Mouse (Mus musculus): Measurements from ENCODE around the gene Efcab9. TPM values are rescaled to one million over a fixed set of nuclear protein-coding genes. Genes with fewer than 3 reads are reported as not detected.

Efcab9 gene
- polyA plus RNA-seq, 1 experiment from 2014 or later: 0.25 TPM

DNA sequence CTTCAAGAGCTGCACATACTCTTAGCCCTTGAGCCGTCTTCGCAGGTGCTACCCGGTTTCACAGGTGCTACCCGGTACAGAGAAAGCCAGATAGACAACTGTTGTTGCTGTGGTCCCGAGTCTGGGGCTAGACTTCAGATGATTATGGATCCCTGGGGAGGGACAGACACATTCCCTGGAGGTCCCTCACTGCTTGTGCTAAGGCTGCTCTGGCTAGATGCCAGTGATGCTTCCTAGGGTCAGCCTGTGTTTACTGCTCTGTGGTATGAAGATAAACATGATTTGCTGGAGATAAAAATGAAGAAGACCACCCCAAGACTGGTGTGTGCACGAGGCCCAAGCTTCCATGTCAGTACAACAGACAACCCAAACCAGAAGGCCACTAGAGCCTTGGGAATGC, 12.2 kb upstream of the Efcab9 start:
- 89% methylated on average over 6 of the region's 6 CpGs for WGBS
- H3K4me1 ChIP-seq (replicated peaks): peaks cover 12% of the 10 kb centered on the region; the same call in 1 of the 2 replicates
- H3K4me2 ChIP-seq: no peak overlapping the region
- H3K4me3 ChIP-seq: no peak overlapping the region
- no peaks in the 10 kb centered on the region for H3K9me3 ChIP-seq
- ATAC-seq (ENCODE audit: low FRiP score, low read depth): no peak
- no peaks in the 10 kb centered on the region for H3K36me3 ChIP-seq
- no peak overlapping the region for H3K9ac ChIP-seq
- H3K27ac ChIP-seq (replicated peaks): no peak overlapping the region
- H3K27me3 ChIP-seq: no peaks in the 10 kb centered on the region

DNA sequence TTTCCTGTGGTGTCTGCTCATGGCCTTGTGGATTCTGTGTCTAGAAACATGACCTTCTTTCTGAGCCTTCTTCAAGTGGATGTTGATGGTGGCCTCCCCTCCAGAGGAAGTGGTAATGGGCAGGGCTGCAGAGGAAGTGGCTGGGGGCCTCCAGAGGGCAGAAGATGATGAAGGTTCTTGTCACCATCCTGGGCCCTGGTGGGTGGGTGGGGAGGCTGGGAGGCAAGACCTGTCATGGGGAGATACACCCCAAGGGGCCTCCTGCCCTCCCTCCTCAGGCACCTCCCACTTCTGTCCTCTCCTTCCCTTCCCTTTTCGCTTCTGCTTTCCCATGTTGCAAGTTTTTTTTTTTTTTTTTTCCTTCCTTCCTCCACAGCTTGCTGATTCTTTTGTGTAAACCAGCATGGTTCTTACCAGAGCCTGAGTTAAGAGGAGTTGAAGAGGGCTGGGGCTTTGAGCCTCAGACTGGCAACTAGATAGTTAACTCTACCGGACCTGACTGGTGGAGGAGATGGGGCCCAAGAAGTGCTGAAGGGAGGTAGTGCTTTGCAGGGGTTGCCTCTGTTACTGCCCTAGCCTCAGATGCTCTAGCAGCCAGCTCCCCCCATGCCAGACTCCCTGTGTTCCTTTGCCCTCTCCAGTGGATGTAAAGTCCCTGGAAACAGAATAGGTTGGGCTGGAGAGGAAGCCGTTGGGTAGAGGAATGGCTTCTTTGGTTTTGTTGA, 11.0 kb upstream of the Efcab9 start:
- H3K9me3 ChIP-seq: no peaks in the 10 kb centered on the region
- no peaks in the 10 kb centered on the region for H3K36me3 ChIP-seq
- no peak overlapping the region for H3K4me2 ChIP-seq
- WGBS: 47% methylated on average over 3 of the region's 3 CpGs
- H3K9ac ChIP-seq: no peak overlapping the region
- H3K4me3 ChIP-seq: no peak overlapping the region
- no peaks in the 10 kb centered on the region for H3K27me3 ChIP-seq
- no peak overlapping the region for H3K27ac ChIP-seq (replicated peaks)
- peaks cover 17% of the 10 kb centered on the region for H3K4me1 ChIP-seq (replicated peaks)
- no peak for ATAC-seq (ENCODE audit: low FRiP score, low read depth)

DNA sequence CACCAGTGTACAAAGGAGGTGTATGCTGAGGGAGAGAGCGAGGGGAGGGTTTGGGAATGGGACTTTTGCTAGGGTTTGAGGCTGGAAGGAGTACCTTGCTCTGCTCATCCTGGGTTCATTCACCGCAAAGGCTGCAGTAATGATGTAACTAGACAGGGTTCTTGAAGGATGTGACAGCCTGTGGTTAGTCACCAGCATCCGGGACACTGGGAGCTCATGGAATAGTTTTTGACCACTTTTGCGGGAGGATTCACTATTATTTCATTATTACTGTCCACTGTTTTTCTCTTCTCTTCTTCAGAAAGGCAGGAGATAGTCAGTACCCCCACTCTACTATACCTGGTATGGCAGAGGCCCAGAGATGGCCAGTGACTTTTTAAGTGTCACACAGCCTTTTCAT, 10.3 kb upstream of the Efcab9 start:
- Histone ChIP-seq H3K27me3 (no peaks in the 10 kb centered on the region), H3K9ac (no peak overlapping the region), H3K4me1 (replicated peaks) (peaks cover 21% of the 10 kb centered on the region), H3K36me3 (no peaks in the 10 kb centered on the region), H3K4me2 (no peak overlapping the region), H3K9me3 (no peaks in the 10 kb centered on the region), H3K27ac (replicated peaks) (no peak overlapping the region), H3K4me3 (no peak overlapping the region)
- 98% methylated on average over 4 of the region's 4 CpGs for WGBS
- ATAC-seq (ENCODE audit: low FRiP score, low read depth): no peak

DNA sequence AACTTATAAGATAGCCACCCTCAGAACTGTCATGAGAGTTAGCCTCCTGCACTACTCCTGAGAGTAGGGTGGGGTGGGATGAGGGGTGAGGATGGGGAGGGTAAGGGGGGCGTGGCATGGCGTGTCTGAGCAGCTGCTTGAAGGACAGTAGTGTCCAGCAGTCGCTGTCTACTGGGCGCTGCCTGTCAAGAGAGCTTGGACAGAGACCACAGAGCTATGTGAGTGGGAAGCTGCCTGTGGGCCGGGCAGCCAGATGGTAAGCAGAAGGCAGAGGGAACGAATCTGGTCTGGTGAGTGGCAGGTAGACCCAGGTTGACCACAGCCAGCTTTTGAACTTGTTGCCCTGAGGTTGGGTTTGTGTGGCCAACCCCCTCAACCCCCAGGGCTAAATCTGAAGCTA, 8.6 kb upstream of the Efcab9 start:
- ATAC-seq (ENCODE audit: low FRiP score, low read depth): no peak

DNA sequence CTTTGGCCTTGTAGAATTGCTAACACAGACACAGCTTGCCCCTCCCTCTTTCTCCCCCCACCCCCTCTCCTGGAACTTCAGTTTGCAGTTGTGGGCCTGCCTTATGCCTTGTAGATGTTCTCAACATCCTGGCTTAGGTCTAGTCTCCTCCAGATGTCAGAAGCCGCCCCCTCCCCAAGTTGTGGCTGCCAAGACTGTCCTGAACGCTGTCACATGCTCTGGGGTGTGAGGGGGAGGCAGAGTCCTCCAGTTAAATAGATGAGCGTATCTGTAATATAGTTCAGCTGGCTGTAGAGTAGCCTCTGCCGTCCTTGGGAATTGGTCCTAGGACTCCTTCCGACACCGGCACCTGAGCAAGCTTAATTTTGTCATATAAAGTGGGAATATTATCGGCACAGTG, 7.8 kb upstream of the Efcab9 start:
- WGBS: 88% methylated on average over 7 of the region's 7 CpGs
- H3K9ac ChIP-seq: no peak overlapping the region
- ATAC-seq (ENCODE audit: low FRiP score, low read depth): no peak

More for the DNA sequence above, 8.6 kb upstream of the Efcab9 start:
- H3K4me2 ChIP-seq: no peak overlapping the region
- no peak overlapping the region for H3K9ac ChIP-seq
- 76% methylated on average over 6 of the region's 6 CpGs for WGBS
- H3K4me3 ChIP-seq: no peak overlapping the region
- H3K9me3 ChIP-seq: no peaks in the 10 kb centered on the region
- no peaks in the 10 kb centered on the region for H3K27me3 ChIP-seq
- no peak overlapping the region for H3K27ac ChIP-seq (replicated peaks)
- H3K36me3 ChIP-seq: no peaks in the 10 kb centered on the region
- H3K4me1 ChIP-seq (replicated peaks): peaks cover 16% of the 10 kb centered on the region

DNA sequence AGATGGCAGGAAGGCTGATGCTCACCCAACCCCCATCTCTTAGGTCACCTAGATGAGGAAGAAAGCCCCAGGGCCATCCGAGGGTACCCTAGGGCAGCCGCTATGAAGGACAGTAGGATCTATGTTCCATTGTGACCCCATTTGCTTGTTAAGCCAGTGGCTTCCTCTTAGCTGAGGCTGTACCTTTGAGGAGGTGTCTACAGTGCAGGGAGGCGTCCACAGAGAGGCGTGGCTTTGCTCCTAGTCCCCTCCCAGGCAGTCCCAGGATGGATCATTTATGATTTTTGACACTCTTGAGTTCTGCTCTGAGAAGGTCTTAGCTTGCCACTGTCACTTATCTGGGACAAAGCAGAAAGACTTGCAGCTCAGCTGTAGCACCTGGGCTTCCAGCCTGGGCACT, 7.0 kb upstream of the Efcab9 start:
- Histone ChIP-seq H3K4me1 (replicated peaks) (peaks cover 22% of the 10 kb centered on the region), H3K4me3 (no peak overlapping the region)

More for the DNA sequence above, 7.8 kb upstream of the Efcab9 start:
- Histone ChIP-seq H3K36me3 (no peaks in the 10 kb centered on the region), H3K4me3 (no peak overlapping the region), H3K4me2 (no peak overlapping the region), H3K27me3 (no peaks in the 10 kb centered on the region), H3K9me3 (no peaks in the 10 kb centered on the region), H3K27ac (replicated peaks) (no peak overlapping the region), H3K4me1 (replicated peaks) (peaks cover 14% of the 10 kb centered on the region)

DNA sequence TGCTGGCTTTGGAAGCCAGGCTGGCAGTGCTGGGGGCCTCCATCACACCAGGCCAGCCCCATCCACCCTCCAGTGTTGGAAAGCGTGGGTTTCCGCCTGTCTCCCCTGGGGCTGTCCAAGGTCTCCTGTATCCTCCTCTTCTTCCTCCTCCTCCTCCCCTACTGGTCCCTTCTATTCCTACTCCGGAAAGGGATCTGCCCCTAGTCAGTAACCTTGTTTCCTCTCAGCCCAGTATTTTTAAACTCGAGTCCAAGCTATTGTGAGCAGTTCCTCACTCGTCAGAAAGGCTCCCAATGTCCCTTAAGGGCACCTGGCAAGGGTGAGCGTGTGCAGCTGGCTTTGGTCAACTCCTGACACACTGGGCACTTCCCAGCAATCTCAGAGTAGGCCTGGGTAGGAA, 6.6 kb upstream of the Efcab9 start:
- no peak overlapping the region for H3K4me2 ChIP-seq

More for the DNA sequence above, 7.0 kb upstream of the Efcab9 start:
- H3K9ac ChIP-seq: no peak overlapping the region
- no peak for ATAC-seq (ENCODE audit: low FRiP score, low read depth)
- no peak overlapping the region for H3K27ac ChIP-seq (replicated peaks)
- WGBS: 93% methylated on average over 4 of the region's 4 CpGs
- H3K4me2 ChIP-seq: no peak overlapping the region
- no peaks in the 10 kb centered on the region for H3K9me3 ChIP-seq
- no peaks in the 10 kb centered on the region for H3K36me3 ChIP-seq
- H3K27me3 ChIP-seq: no peaks in the 10 kb centered on the region

DNA sequence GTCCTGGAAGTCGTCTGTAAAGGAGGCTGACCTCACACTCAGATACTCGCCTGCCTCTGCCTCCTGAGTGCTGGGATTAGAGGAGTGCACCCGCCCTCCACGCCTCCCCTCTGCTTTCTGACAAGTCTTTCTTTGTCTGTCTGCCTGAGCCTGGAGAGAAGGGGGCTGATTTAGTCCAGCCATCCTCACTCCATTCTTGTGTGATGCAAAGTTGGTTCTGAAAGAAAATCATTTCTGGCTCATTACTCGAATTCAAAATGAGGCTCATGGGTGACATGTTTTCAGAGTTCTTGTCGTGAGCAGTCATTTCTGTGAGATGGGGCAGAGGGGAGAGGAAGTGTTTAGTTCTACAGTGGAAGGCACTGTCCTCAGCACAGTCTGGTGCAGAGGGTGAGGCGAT, 5.1 kb upstream of the Efcab9 start:
- Histone ChIP-seq H3K36me3 (no peaks in the 10 kb centered on the region), H3K27ac (replicated peaks) (no peak overlapping the region)

More for the DNA sequence above, 6.6 kb upstream of the Efcab9 start:
- Histone ChIP-seq H3K9me3 (no peaks in the 10 kb centered on the region), H3K9ac (no peak overlapping the region), H3K4me1 (replicated peaks) (peaks cover 27% of the 10 kb centered on the region), H3K27me3 (no peaks in the 10 kb centered on the region), H3K27ac (replicated peaks) (no peak overlapping the region), H3K4me3 (no peak overlapping the region), H3K36me3 (no peaks in the 10 kb centered on the region)
- 67% methylated on average over 6 of the region's 6 CpGs for WGBS
- ATAC-seq (ENCODE audit: low FRiP score, low read depth): no peak

DNA sequence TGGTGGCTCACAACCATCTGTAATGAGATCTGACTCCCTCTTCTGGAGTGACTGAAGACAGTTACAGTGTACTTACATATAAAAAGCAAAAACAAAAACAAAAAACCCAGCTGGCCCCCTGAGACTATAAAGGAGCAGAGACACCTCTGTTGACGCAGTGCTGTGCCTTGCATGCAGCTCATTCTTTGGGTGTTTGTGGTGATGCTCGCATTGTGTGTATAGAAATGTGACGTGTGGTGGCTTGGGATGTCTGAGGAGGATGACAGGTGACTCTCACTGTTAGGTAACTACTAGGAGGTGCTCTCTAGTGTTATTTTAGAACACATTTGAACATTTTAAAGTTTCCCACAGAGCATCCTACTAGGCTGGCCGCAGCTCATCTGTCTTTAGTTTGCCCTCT, 3.8 kb upstream of the Efcab9 start:
- WGBS: 98% methylated on average over 4 of the region's 4 CpGs
- H3K27ac ChIP-seq (replicated peaks): no peak overlapping the region
- no peaks in the 10 kb centered on the region for H3K36me3 ChIP-seq
- H3K4me1 ChIP-seq (replicated peaks): peaks cover 34% of the 10 kb centered on the region
- no peak overlapping the region for H3K4me3 ChIP-seq
- no peak for ATAC-seq (ENCODE audit: low FRiP score, low read depth)
- no peak overlapping the region for H3K9ac ChIP-seq
- no peaks in the 10 kb centered on the region for H3K9me3 ChIP-seq
- no peak overlapping the region for H3K4me2 ChIP-seq
- H3K27me3 ChIP-seq: peaks cover 8% of the 10 kb centered on the region

More for the DNA sequence above, 5.1 kb upstream of the Efcab9 start:
- no peak overlapping the region for H3K9ac ChIP-seq
- H3K27me3 ChIP-seq: no peaks in the 10 kb centered on the region
- no peaks in the 10 kb centered on the region for H3K9me3 ChIP-seq
- H3K4me3 ChIP-seq: no peak overlapping the region
- 17% methylated on average over 7 of the region's 7 CpGs for WGBS
- no peak for ATAC-seq (ENCODE audit: low FRiP score, low read depth)
- H3K4me1 ChIP-seq (replicated peaks): peaks cover 34% of the 10 kb centered on the region
- no peak overlapping the region for H3K4me2 ChIP-seq

DNA sequence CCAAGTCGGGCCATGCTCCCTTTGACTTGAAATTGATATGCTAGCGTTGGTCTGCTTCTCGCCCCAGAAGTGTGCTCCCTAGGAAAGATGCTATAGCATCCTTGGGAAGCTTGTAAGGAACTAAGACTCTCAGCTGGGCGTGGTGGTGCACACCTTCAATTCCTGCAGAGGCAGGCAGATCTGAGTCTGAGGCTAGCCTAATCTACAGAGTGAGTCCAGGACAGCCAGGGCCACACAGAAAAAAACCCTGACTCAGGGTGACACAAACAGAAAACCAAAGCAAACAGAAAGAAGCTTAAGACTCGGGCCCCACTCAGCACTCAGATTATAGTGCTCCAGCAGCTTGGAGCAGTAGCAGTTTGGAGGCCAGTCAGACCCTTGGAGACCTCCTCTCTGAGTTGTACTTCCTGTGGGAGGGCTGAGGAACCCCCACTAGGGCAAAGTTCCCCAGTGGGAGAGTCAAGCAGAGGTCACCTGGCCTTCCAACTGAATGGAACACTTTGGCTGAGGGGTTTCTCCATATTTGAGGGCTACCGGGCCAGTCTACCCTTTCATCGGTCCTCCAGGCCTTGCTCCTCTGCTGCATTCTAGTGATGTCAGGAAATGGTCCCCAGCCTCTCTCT, 2.7 kb upstream of the Efcab9 start:
- Histone ChIP-seq H3K36me3 (no peaks in the 10 kb centered on the region), H3K27me3 (peaks cover 8% of the 10 kb centered on the region), H3K4me2 (peak overlapping the region; percentile 92), H3K4me3 (peak overlapping the region; percentile 58; the same call in 1 of the 2 replicates), H3K9me3 (no peaks in the 10 kb centered on the region), H3K27ac (replicated peaks) (no peak overlapping the region), H3K4me1 (replicated peaks) (peaks cover 34% of the 10 kb centered on the region), H3K9ac (no peak overlapping the region)
- WGBS: 75% methylated on average over 7 of the region's 7 CpGs
- ATAC-seq (ENCODE audit: low FRiP score, low read depth): no peak

DNA sequence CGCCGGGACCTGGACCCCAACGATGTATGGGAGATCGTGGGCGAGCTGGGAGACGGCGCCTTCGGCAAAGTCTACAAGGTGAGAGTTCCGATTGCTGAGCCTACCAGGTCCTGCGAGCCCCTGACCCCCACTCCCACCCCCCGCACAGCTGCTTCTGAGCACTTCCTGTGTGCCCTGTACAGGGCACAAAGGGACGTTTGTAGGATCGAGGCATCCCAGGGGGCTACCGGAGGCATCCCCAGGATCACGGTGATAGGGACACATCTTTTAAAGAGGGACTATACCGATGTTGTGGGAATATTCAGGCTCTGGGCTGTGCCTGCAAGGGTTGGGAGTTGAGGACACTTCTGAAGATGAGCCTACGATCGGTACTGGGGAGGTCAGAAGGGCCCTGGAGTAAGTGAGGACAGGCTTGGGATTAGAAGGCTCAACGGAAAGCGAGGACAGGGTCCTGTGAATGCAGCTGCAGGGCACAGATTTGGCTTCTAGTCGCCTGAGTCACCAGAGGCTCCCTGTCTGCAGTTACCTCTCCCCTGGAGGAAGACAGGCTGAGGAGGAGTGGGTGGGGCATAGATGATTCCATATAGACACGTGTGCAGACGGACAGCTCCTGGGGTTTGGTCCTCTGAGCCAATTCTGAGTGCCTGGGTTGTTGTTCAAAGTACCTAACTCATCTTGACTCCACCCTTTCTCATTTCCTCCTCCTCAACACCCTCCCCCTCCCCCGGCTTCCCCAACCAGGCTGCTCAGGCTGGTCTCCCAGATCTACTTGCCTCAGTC, 1.8 kb upstream of the Efcab9 start:
- H3K27me3 ChIP-seq: peaks cover 8% of the 10 kb centered on the region
- ATAC-seq (ENCODE audit: low FRiP score, low read depth): peak; percentile 51
- H3K36me3 ChIP-seq: no peaks in the 10 kb centered on the region
- peak overlapping the region; percentile 66 for H3K9ac ChIP-seq
- WGBS: 2% methylated on average over 24 of the region's 24 CpGs
- H3K4me1 ChIP-seq (replicated peaks): peaks cover 34% of the 10 kb centered on the region
- H3K9me3 ChIP-seq: no peaks in the 10 kb centered on the region
- H3K4me3 ChIP-seq: peak overlapping the region; percentile 58
- peak overlapping the region; percentile 92 for H3K4me2 ChIP-seq
- 0 out of 2 replicates have a peak overlapping the region, but pooled peaks have one; percentile 27 for H3K27ac ChIP-seq (replicated peaks)
